Mouse (Mus musculus): ENCODE results near the gene Smdt1. TPM values are rescaled to one million over a fixed set of nuclear protein-coding genes. Genes with fewer than 3 reads are reported as not detected.
"Not testable (repeated sequence)": the region's sequence is repeated elsewhere in the genome, so short reads cannot be mapped to it uniquely, and the experiment has no call there.

Smdt1 gene
- polyA plus RNA-seq, 1 experiment, result 111 TPM

DNA sequence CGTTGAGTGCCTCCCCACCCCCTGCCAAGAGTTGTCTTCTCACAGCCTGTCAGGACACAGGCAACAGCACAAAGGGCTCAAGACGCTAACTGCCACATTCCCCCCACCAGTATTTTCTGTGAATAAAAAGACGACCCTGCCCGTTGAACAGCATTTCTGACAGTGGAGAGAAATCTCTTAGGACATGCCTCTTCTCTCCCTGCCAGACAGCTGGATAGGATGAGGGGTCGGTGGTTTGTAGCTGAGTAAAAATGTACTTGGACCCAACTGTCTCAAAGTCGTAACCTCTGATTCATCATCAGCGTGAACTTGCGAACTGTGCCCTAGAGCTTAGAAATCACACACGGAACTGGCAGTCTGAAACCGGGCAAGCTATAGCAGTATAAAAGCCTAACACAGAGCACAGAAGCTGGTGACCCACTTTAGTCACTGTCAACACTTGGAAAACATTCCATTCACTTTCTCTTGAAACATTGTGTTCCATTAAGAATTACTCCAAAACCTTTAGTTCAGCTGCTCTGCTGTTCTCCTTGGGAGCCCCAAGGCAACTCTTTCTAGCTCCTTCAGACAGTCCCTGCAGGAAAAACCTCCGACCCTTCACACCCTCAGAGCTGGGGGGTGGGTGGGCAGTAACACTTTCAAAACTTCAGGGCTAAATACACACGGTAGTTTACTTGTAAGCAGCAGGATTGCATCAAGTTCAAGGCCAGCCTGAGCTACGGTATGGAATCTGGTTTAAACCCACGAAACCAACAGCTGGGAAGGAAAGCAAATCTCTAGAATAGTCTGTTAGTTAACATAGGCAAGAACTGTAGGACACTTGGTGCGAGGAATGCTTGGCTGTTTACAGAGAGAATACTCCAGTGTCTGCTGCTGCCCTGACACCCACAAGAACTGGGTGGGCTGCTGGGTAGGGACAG is 39.8 kb downstream of the Smdt1 start:
- TF ChIP-seq GATA1 (IDR thresholded peaks at IDR 0.05; ENCODE audit: low read length), result no peak

GRCm38 (mm10) chr15:82379511-82379870 is 40.7 kb downstream of the Smdt1 start:
- TF ChIP-seq GATA1 (IDR thresholded peaks at IDR 0.05; ENCODE audit: low read length), result no peak

DNA sequence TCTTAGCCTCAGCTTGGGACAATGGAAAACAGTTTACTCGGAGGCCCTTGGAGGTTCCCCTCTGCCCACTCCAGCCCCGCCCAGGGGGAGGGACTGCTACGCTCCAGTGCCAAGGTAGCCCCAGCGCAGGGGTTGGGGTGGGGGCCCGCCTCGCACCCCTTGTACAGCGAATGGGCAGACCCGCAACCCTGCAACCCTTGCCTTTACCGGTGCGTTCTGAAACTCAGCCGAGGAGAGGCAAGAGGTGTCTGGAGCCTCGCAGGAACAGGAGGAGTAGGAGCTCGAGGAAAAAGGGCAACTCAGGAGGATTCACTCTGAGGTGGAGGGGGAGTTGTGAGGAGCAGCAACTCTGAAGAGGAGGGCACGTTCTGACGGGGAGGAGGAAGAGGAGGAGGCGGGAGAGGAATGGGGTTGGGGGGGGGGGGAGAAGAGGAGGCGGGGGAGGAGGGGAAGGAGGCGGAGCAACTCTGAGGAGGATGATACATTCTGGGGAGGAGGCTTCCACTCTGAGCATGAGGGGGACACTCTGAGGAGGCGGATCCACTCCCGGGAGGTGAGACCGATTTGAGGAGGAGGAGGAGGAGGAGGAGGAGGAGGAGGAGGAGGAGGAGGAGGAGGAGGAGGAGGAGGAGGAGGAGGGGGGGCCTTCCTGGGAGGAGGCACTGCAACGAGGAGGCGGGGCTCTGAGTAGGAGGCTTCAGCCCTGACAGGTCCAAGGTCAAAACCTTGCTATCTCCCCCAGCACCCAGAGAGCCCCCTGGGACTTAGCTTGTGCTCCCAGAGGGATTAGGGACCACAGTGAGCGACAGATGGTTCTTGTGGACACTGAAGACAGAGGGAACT is 41.3 kb downstream of the Smdt1 start, which contains the start of gene Cyp2d22:
Gene Cyp2d22 (minus strand): TSS at position 390 of the 843 bp plus-strand sequence.
- no peak for TF ChIP-seq GATA1 (IDR thresholded peaks at IDR 0.05; ENCODE audit: low read length)

DNA sequence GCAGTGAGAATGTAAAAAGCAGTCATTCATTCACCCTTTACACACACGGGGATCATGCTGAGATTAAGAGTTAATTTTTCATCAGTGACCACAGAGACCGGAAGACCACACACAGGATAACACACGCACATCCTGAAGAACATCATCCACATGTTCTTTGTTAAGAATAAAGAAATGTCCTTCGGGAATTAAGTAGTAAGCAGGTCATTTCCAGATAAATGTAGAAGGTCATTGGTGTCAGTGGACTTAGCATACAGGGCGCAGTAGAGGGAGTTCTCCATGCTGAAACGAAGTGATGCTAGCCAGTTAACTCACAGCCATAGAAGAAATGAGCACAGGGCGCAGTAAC is 41.9 kb downstream of the Smdt1 start:
- no peak for TF ChIP-seq GATA1 (IDR thresholded peaks at IDR 0.05; ENCODE audit: low read length)

DNA sequence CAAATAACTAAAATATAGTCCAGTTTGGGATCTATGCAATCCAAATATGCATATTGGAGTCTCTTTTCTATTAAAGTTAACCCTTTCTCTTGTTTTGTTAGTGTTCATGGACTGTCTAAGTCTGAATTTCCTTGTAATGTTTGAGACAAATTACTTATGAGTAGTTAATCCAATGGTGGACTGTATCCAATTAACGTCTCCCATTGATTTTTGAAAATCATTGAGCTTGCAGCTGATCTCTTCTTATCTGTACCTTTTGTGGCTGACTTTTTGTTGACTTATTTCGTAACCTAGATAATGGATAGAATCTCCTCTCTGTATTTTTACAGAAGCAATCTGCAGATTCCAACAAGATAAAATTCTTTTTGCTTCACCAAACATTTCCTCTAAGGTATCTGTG is 43.7 kb downstream of the Smdt1 start:
- TF ChIP-seq GATA1 (IDR thresholded peaks at IDR 0.05; ENCODE audit: low read length), result no peak

GRCm38 (mm10) chr15:82385729-82386128 is 47.0 kb downstream of the Smdt1 start:
- no peak for TF ChIP-seq GATA1 (IDR thresholded peaks at IDR 0.05; ENCODE audit: low read length)

DNA sequence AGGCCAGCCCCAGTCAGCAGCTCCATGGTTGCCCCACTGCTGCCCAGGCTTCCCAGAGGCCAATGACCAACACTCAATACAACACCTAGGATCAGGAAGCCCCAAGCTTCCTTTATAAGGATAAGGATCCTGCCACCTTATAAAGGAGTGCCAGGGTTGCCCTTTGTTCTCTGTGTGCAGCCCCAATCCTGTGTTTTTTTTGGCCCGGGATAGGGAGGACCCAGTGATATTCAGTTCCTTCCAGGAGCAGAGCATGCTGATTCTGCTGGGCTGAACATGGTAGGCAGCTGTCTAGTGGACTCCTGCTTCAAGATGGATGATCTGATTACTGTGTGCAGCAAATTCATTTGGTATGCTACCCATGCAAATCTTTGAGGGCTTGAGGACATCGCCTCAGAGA is 55.2 kb downstream of the Smdt1 start, which contains the start of gene Cyp2d11:
Gene Cyp2d11 (minus strand): TSS at position 101 of the 400 bp plus-strand sequence.
- TF ChIP-seq GATA1 (IDR thresholded peaks at IDR 0.05; ENCODE audit: low read length), result not testable (repeated sequence)

Other genes starting within 250 kb of the Smdt1 start
- 3.7 and 11.2 TPM in 2 replicates for gene Ccdc134, start 211.0 kb upstream of the Smdt1 start, polyA plus RNA-seq (2012)
- gene Srebf2, start 191.8 kb upstream of the Smdt1 start, polyA plus RNA-seq (2012), result 533 and 536 TPM in 2 replicates
- not detected in 2 replicates for gene Shisa8, start 126.1 kb upstream of the Smdt1 start, polyA plus RNA-seq (2012)
- gene Tnfrsf13c, start 114.6 kb upstream of the Smdt1 start, polyA plus RNA-seq (2012), result 0.81 and 1.5 TPM in 2 replicates
- 177 and 187 TPM in 2 replicates for gene Cenpm, start 94.2 kb upstream of the Smdt1 start, polyA plus RNA-seq (2012)
- not detected in 2 replicates for gene 1500009C09Rik, start 86.6 kb upstream of the Smdt1 start, polyA plus RNA-seq (2012)
- not detected in 2 replicates for gene Sept3, start 64.1 kb upstream of the Smdt1 start, polyA plus RNA-seq (2012)
- gene Wbp2nl, start 40.0 kb upstream of the Smdt1 start, polyA plus RNA-seq (2012), result not detected in 2 replicates
- 80.2 and 134 TPM in 2 replicates for gene Naga, start within 50 bp of the Smdt1 start, polyA plus RNA-seq (2012)
- gene Pheta2, start within 50 bp of the Smdt1 start, polyA plus RNA-seq (2012), result 14.1 and 19.9 TPM in 2 replicates
- gene Ndufa6, start 15.4 kb downstream of the Smdt1 start, polyA plus RNA-seq (2012), result 293 and 322 TPM in 2 replicates
- 0.10 TPM in 1 of 2 replicates, not detected in the other for gene Cyp2d22, start 41.3 kb downstream of the Smdt1 start, polyA plus RNA-seq (2012)
- not detected in 2 replicates for gene Cyp2d11, start 55.1 kb downstream of the Smdt1 start, polyA plus RNA-seq (2012)
- gene Cyp2d10, start 68.2 kb downstream of the Smdt1 start, polyA plus RNA-seq (2012), result not detected in 2 replicates
- gene Cyp2d9, start 94.5 kb downstream of the Smdt1 start, polyA plus RNA-seq (2012), result not detected in 2 replicates
- not detected in 2 replicates for gene Cyp2d12, start 216.1 kb downstream of the Smdt1 start, polyA plus RNA-seq (2012)

All from G1E-ER4 (cell line).